Mouse (Mus musculus): ENCODE measurements at regions not wholly inside any gene's neighbourhood (a gene's known extent, or its start where the extent isn't known, plus 50 kb on each side); places are given as distances from the start of the nearest gene placed in this dataset.

DNA sequence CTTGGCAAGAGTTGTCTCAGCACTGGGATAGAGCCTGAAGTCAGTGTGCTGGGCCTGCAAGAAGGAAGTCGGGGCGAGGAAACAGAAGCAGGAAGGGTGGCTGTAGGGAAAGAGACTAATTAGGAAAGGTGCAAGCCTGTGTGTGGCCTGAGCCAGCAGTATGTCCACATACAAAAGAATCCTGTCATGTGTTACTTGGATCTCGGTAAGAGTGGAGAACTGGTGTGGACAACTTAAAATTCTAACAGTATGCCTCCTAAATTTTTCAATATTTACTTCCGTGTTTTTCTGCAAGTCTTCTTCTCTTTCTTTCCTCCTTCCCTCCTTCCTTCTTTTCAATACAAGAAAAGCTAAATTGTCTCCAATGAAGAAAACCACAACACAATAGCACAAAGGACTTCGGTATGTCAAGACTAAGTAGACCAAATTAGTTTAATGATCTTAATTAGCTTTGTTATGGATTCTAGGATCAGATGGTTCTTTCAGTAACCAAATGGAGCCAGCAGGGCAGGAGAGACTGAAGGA lies 130.0 kb upstream of the Prep start:
- TF ChIP-seq CTCF (IDR thresholded peaks at IDR 0.05; ENCODE audit: control insufficient read depth, insufficient read depth, insufficient replicate concordance, low read depth, low read length) (no peak), POLR2A (IDR thresholded peaks at IDR 0.05; ENCODE audit: control insufficient read depth, low read depth, low read length) (no peak)

Measured in testis, adult 2 months (tissue).